Mouse (Mus musculus): Measurements from ENCODE around the gene March6.

Gene March6

DNA sequence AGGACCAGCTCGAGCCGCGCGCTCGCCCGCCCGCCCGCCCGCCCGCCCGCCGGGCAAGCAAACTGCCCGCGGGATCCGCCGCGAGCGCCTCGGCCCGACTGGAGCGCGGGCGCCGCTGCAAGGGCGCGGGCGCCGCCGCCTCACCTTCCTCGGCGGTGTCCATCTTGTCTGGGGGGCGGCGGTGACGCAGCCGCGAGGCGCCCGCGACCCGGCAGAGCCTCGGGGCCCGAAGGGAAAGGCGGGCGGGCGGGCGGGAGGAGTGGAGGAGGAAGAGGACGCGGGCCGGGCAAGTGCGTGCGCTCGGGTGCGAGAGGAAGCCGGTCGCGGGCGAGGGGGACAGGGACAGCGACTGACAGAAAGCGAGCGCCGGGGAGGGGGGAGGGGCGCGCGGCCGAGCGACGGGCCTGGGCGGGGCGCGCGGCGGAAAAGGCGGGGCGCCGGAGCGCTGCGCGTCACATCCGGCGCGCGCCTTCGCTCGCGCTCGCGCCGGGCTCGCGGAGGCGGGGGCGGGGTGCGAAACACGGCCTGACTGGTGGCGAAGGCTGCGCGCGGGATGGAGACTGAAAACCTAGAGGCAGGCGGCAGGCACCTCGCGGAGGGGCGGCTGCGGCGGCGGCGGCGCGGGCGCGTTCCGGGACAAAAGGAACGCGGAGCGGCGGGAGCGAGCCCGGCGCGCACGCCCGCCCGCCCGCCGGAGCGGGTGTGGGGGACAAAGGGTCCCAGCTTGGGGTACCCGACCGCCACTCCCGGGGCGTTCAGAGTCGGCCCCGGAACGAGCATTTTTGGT lies at the start of gene March6:
TSS of gene March6 (minus strand) at position 395 of the 787 bp plus-strand sequence.
- in situ Hi-C loops (cut with MboI, MseI): loop anchor here (5.0 kb wide), 1 partner anchor 51 kb away; no protein-coding TSS in a partner anchor

DNA sequence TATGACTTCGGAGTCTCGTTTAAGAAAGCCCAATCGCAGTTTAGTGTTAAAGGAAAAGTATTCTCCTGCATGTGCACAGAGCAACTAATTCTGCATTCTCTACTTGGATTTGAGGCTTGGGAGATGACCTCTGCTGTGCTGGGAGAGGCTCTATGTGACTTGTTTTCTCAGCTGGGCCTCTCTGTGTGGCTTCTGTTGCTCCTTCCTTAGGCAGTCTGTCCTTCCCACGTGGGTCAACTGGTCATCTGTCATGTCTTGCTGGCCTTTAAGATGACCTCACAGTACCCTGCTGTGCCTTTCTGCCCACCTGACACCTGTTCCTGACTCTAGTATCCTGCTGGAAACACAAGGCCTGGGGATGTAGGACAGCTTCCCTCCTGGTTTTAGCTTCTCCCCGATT lies 45.2 kb upstream of the March6 start:
- in situ Hi-C loops (cut with MboI, MseI): no loop called here

DNA sequence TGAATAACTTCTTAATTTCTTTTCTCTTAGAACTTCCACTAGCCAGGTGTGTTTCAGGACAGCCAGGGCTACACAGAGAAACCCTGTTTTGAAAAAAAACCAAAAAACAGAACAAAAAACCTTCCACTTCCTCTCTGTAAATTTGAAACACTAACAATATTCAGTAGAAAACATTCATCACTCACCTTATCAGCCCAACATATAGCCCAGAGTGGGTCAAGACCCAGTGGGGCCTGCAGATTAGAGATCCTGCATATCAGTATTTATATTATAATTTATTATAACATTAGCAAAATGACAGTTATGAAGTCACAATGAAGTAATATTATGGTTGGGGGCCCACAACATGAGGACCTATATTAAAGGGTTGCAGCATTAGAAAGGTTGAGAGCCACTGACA lies 42.8 kb upstream of the March6 start:
- in situ Hi-C loops (cut with MboI, MseI): no loop called here

- in situ Hi-C loops (cut with MboI, MseI): no loop called here
These were observed 42.4 kb upstream of the March6 start for GRCm38 (mm10) chr15:31573287-31573686.

DNA sequence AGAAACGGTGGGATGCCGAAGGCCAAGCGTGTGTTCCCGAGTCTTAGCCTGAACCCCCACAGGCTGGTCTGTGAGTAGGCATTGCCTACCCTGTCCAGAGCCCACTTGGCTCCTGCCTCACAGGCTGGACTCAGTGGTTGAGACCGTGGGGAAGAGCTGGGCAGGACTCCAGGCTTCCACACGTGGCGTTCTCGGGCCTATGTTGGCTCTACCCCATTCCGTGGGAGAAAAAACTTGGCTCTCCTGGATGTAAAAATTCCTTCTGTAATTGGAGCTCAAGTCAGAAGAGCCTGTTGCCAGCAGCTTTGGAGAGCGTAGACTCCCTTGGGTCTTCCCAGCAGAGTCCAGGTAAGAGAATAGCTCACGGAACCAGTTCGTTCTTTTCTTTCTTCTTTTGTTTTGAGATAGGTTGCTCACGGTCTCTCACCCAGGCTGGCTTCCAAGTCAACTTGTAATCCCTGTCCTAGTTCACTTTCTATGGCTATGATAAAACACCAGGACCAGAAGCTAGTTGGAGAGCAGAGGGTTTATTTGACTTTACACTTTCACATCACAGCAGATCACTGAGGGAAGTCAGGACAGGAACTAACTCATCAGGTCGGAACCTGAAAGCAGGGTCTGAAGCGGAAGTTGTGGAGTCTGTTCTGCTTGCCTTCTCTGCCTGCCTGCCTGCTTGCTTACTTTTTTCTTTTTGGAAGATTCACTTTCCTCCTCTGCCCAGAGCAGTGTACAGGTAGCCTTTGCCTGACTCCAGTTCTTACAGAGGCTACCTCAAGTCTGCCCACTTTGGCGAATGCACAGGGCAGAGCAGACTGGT lies 41.3 kb upstream of the March6 start:
- in situ Hi-C loops (cut with MboI, MseI): no loop called here

DNA sequence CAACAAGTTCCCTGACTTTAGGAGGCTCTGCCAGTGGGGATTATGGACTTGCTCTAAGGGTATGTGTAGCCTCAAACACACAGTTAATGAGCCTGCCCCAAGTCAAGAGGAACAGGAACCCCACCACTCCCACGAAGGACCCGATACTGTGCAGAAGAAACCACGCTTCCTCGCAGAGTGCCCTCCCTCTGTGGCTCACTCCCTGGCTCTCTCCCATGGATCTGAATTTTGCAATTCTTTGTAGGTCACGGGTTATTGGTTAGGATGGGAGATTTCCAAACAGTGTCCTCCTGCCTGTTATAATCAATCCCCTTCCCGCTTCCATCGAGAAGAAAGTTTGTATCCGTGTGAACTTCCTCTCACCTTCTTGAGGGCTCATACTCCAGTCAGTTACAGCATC lies 40.1 kb upstream of the March6 start:
- in situ Hi-C loops (cut with MboI, MseI): no loop called here

DNA sequence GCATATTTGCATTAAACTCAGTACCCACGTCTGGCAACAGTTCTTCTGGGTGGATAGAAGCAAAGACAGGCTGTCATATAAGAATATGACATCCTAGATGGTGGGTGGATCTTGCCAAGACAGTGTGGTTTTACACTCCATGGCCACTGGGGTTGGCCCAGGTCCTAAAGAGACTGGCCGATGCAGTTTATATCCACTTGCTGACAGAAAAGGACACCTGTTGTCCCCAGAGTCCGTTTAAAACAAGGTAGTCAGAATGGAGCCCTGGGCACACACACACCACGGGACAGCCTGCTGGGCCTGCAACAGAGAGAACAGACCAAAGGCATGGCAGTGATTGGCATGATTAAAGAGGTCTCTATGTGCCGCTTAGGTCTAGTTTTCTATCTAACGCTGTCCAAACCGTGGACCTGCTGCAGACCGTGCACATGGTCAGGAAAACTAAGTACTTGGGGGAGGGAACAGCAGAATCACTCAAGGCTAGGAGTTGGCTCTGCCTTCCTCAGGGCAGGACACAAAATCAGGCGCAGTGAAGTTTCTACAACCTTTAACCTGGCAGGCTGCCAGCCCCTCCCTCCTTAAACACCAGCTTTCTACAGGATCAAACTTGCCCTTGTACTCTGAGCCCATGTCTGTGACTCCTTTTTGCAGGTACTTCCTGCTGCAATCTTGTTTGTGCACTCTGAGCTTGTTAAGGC lies 38.6 kb upstream of the March6 start:
- in situ Hi-C loops (cut with MboI, MseI): no loop called here

- in situ Hi-C loops (cut with MboI, MseI): no loop called here
These were observed 37.7 kb upstream of the March6 start for GRCm38 (mm10) chr15:31568581-31568996.

DNA sequence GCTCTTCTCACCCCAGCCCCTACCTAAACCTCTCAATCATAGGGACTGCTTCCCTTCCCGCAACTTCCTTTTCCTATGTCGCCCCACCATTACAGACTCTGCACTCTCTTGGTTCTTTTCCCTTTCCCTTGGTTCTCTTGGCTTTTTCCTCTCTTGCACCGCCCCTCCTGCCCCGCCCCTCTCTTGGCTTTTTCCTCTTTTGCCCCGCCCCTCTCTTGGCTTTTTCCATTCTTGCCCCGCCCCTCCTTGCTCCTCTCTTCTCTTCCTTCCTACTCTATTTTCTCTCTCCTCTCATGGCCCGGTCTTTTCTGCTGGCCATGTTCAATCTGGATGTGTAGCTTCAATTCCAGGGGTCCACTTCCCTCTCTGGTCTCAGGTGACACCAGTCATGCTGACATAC lies 36.6 kb upstream of the March6 start:
- in situ Hi-C loops (cut with MboI, MseI): no loop called here

- in situ Hi-C loops (cut with MboI, MseI): no loop called here
These were observed 34.9 kb upstream of the March6 start for GRCm38 (mm10) chr15:31565786-31566185.

DNA sequence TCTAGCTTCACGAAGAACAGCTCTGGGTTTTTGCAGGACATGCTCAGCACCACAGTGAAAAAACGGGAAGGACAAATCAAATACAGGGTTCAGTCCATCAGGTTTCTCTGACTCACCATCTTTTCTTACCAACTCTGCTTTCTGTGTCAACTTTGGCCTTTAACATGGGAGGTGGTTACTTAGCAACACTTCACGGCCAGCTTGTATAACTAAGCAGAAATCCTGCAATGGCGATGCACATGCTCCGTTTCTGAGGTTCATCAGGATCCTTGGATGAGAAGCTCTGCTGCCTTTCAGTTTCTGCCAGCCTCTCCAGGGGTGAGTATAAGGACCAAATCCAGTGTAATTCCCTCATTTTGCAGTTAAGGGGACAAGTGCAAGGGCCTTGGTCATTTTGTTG lies 34.3 kb upstream of the March6 start, which contains the start of gene Cmbl:
TSS of gene Cmbl (plus strand) at position 206 of the 400 bp plus-strand sequence.
- in situ Hi-C loops (cut with MboI, MseI): no loop called here

GRCm38 (mm10) chr15:31563577-31564546 lies 33.0 kb upstream of the March6 start:
- in situ Hi-C loops (cut with MboI, MseI): no loop called here

DNA sequence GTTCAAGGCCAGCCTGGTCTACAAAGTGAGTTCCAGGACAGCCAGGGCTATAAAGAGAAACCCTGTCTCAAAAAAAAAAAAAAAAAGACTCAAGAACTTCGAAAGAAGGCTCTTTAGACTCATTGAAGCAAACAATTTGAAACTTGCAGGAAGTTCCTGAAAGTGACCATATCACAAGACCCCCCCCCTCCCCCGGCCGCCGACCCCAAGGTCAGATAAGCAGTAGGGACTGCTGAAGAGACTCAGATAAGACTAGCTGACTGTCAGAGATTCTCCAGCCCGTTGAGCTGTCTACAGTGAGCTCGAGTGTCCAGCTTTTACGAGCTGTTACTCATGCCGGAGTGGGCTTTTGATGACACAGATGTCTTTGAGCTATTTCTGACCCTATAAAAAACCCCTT lies 32.0 kb upstream of the March6 start:
- in situ Hi-C loops (cut with MboI, MseI): no loop called here

- in situ Hi-C loops (cut with MboI, MseI): no loop called here
These were observed 31.1 kb upstream of the March6 start for GRCm38 (mm10) chr15:31561976-31562375.

- in situ Hi-C loops (cut with MboI, MseI): no loop called here
These were observed 30.5 kb upstream of the March6 start for GRCm38 (mm10) chr15:31561390-31561789.

DNA sequence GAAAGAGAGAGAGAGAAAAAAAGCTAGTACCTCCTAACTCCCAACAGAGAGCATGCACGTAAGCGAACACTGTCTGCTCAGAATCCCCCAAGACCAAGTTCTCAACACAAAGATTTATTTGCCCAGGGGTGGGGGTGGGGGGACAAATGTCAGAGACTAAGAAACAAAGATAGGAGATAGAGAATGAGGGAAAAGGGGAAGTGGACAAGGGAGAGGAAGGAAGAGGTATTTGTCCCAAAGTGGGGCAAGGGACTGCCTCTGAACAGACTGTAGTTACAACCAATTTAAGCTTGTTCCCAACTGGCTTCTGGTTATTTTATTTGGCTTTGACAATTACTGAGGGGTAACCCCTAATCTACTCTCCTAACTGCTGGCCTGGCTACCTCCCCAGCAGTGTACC lies 24.0 kb upstream of the March6 start:
- in situ Hi-C loops (cut with MboI, MseI): no loop called here

DNA sequence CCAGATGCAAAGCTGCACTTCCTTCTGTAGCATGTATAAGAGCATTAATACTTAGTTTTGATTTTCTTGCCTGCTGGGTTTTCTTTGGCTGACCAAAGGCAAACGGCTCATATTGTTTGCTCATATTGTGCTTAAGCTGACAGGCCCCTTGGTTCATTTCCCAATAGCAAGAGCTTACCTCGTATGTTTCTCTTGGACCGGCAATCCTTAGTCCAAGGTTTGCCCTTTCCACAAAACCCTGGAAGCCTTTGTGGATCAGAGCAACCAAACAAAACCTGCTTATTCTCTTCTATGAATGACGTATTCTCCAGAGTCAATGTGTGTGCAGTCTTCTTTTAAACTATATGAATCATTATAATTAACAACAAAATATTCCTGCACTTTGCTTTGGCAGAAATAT lies 19.5 kb upstream of the March6 start:
- in situ Hi-C loops (cut with MboI, MseI): no loop called here

DNA sequence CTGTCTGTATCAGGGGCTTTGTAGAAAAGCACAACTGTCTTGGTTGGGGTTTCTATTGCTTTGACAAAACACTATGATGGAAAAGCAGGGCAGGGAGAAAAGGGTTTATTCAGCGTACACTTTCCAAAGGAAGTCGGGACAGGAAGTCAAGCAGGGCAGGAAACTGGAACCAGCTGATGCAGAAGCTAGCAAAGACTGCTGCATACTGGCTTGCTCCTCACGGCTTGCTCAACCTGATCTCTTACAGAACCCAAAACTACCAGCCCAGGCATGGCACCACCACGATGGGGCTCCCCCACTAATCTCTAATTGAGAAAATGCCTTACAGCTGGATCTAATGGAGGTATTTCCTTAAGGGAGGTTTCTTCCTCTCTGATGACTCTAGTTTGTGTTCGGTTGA lies 16.6 kb upstream of the March6 start:
- in situ Hi-C loops (cut with MboI, MseI): no loop called here

GRCm38 (mm10) chr15:31546291-31546690 lies 15.4 kb upstream of the March6 start:
- in situ Hi-C loops (cut with MboI, MseI): no loop called here

DNA sequence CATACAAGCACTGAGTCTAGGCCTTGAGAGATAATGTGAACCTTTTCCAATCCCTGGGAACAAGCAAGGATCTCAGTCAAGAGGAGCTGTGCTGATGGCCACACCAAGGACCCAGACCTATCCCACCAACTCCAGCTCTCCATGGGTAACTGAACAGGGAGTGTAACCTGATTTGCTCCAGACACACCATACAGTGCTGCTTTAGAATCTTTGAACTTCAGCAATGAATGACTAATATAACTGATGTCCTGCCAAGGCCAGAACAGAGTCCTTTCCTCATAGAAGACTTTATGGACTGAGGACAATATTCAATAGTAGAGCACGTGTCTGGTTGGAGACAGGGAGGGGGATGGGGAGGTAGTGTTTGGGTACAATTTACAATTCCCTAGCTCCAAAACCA lies 14.2 kb upstream of the March6 start:
- in situ Hi-C loops (cut with MboI, MseI): no loop called here

GRCm38 (mm10) chr15:31543246-31543645 lies 12.4 kb upstream of the March6 start:
- in situ Hi-C loops (cut with MboI, MseI): no loop called here

All from regulatory T cell (primary cell).